Mouse (Mus musculus): ENCODE measurements around the gene Nr1i3. TPM values are rescaled to one million over a fixed set of nuclear protein-coding genes. Genes with fewer than 3 reads are reported as not detected.

Gene Nr1i3
- total and polyA plus RNA-seq, 2 experiments from 2014 or later, result 0.30 TPM; not detected in 1

DNA sequence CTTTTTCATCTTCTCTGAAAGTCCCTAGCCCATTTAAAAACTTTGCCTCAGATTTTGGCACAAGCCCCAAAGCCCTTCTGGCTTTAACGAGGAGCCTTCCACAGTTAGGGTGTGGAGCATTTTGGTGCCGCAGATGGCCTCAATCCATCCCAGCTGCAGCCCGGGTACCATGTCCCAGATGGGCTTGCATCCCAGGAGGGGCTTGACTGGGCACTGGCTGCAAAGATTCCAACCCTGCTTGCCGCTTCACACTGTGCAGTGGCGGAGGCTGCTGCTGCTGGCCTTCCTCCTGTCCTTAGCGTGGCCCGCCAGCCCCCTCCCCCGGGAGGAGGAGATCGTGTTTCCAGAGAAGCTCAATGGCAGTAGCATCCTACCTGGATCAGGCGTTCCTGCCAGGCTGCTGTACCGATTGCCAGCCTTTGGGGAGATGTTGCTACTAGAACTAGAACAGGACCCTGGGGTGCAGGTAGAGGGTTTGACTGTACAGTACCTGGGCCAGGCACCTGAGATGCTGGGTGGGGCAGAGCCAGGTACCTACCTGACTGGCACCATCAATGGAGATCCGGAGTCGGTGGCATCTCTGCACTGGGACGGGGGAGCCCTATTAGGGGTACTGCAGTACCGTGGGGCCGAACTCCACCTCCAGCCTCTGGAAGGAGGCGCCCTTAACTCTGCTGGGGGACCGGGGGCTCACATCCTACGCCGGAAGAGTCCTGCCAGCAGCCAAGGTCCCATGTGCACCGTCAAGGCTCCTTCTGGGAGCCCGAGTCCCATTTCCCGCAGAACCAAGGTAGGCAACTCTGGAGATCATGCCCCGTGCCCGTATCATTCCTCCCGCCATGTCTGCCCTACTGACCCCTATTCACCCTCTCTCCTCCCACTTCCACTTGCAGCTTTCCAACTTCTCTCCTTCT lies 37.2 kb downstream of the Nr1i3 start, which contains the start of gene Ndufs2:
TSS of gene Ndufs2 (minus strand) at position 709 of the 914 bp plus-strand sequence.
- peaks cover 5% of the 10 kb centered on the region; the same call in 1 of the 2 replicates for H3K36me3 ChIP-seq (replicated peaks; ENCODE audit: control insufficient read depth, insufficient read depth, low read length)
- no peaks in the 10 kb centered on the region for H3K27me3 ChIP-seq (ENCODE audit: control insufficient read depth, insufficient read depth, low read length)
- peak within 1 kb of the TSS; percentile 93 for H3K27ac ChIP-seq (ENCODE audit: low read depth)
- 31% methylated on average over 26 of the region's 26 CpGs for WGBS
- no peak for DNase-seq (ENCODE audit: low spot score)
- TF ChIP-seq CTCF (IDR thresholded peaks at IDR 0.05; ENCODE audit: low read depth), result no peak
- TF ChIP-seq EP300 (IDR thresholded peaks at IDR 0.05; ENCODE audit: low read depth), result no peak
- H3K9me3 ChIP-seq (replicated peaks; ENCODE audit: control insufficient read depth, low read length), result no peaks in the 10 kb centered on the region
- ATAC-seq (ENCODE audit: insufficient read depth, low read depth), result no peak
- H3K9ac ChIP-seq (replicated peaks; ENCODE audit: low read depth, low read length), result peak within 1 kb of the TSS; percentile 53
- H3K4me3 ChIP-seq (ENCODE audit: low read depth, low read length), result peak within 1 kb of the TSS; percentile 50
- H3K4me2 ChIP-seq (ENCODE audit: low read depth, low read length), result peak within 1 kb of the TSS; percentile 65
- H3K4me1 ChIP-seq (ENCODE audit: control insufficient read depth, insufficient read depth), result peaks cover 14% of the 10 kb centered on the region

- DNase-seq (ENCODE audit: low spot score) (no peak), ATAC-seq (ENCODE audit: insufficient read depth, low read depth) (no peak)
- Histone ChIP-seq H3K9me3 (replicated peaks; ENCODE audit: control insufficient read depth, low read length) (no peaks in the 10 kb centered on the region), H3K27ac (ENCODE audit: low read depth) (peak overlapping the region; percentile 93), H3K4me3 (ENCODE audit: low read depth, low read length) (peak overlapping the region; percentile 50), H3K27me3 (ENCODE audit: control insufficient read depth, insufficient read depth, low read length) (no peaks in the 10 kb centered on the region), H3K4me1 (ENCODE audit: control insufficient read depth, insufficient read depth) (peaks cover 12% of the 10 kb centered on the region), H3K4me2 (ENCODE audit: low read depth, low read length) (peak overlapping the region; percentile 65), H3K9ac (replicated peaks; ENCODE audit: low read depth, low read length) (peak overlapping the region; percentile 53), H3K36me3 (replicated peaks; ENCODE audit: control insufficient read depth, insufficient read depth, low read length) (peaks cover 5% of the 10 kb centered on the region; the same call in 1 of the 2 replicates)
- TF ChIP-seq CTCF (IDR thresholded peaks at IDR 0.05; ENCODE audit: low read depth), result no peak
- 26% methylated on average over 13 of the region's 13 CpGs for WGBS
Measured at GRCm38 (mm10) chr1:171251594-171252324, 38.0 kb downstream of the Nr1i3 start.

GRCm38 (mm10) chr1:171252415-171252814 lies 38.6 kb downstream of the Nr1i3 start:
- WGBS, result 55% methylated on average over 17 of the region's 17 CpGs
- H3K27me3 ChIP-seq (ENCODE audit: control insufficient read depth, insufficient read depth, low read length), result no peaks in the 10 kb centered on the region
- peak overlapping the region; percentile 53; the same call in 1 of the 2 replicates for H3K9ac ChIP-seq (replicated peaks; ENCODE audit: low read depth, low read length)
- ATAC-seq (ENCODE audit: insufficient read depth, low read depth), result no peak
- peak overlapping the region; percentile 65 for H3K4me2 ChIP-seq (ENCODE audit: low read depth, low read length)
- TF ChIP-seq CTCF (IDR thresholded peaks at IDR 0.05; ENCODE audit: low read depth), result no peak
- TF ChIP-seq EP300 (IDR thresholded peaks at IDR 0.05; ENCODE audit: low read depth), result no peak
- H3K36me3 ChIP-seq (replicated peaks; ENCODE audit: control insufficient read depth, insufficient read depth, low read length), result peaks cover 5% of the 10 kb centered on the region
- no peak for DNase-seq (ENCODE audit: low spot score)
- peak overlapping the region; percentile 50; the same call in 1 of the 2 replicates for H3K4me3 ChIP-seq (ENCODE audit: low read depth, low read length)
- peak overlapping the region; percentile 93 for H3K27ac ChIP-seq (ENCODE audit: low read depth)
- peaks cover 11% of the 10 kb centered on the region for H3K4me1 ChIP-seq (ENCODE audit: control insufficient read depth, insufficient read depth)
- no peaks in the 10 kb centered on the region for H3K9me3 ChIP-seq (replicated peaks; ENCODE audit: control insufficient read depth, low read length)

DNA sequence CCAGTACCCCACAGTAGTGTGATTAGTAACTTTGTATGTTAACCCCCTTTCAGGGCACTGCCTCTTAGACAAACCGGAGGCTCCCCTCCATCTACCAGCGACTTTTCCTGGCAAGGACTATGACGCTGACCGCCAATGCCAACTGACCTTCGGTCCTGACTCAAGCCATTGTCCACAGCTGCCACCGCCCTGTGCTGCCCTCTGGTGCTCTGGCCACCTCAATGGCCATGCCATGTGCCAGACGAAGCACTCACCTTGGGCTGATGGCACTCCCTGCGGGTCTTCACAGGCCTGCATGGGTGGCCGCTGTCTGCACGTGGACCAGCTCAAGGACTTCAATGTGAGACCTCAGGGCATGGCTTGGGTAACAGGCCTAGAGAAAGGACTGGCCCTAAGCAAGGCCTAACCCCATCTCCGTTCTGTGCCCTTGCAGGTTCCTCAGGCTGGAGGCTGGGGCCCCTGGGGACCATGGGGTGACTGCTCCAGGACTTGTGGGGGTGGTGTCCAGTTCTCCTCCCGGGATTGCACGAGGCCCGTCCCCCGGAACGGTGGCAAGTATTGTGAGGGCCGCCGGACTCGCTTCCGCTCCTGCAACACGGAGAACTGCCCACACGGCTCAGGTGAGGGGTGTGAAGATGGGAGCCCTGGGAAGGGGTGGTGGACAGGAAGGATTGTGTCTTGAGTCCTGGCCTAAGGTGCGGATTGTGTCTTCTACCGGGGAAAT lies 42.5 kb downstream of the Nr1i3 start:
- Histone ChIP-seq H3K27ac (ENCODE audit: low read depth) (no peak overlapping the region), H3K4me2 (ENCODE audit: low read depth, low read length) (no peak overlapping the region), H3K4me1 (ENCODE audit: control insufficient read depth, insufficient read depth) (no peaks in the 10 kb centered on the region; the same call in 1 of the 2 replicates), H3K36me3 (replicated peaks; ENCODE audit: control insufficient read depth, insufficient read depth, low read length) (peaks cover 5% of the 10 kb centered on the region), H3K9me3 (replicated peaks; ENCODE audit: control insufficient read depth, low read length) (no peaks in the 10 kb centered on the region), H3K27me3 (ENCODE audit: control insufficient read depth, insufficient read depth, low read length) (no peaks in the 10 kb centered on the region), H3K9ac (replicated peaks; ENCODE audit: low read depth, low read length) (no peak overlapping the region), H3K4me3 (ENCODE audit: low read depth, low read length) (no peak overlapping the region)
- TF ChIP-seq CTCF (IDR thresholded peaks at IDR 0.05; ENCODE audit: low read depth) (no peak), EP300 (IDR thresholded peaks at IDR 0.05; ENCODE audit: low read depth) (no peak)
- 86% methylated on average over 24 of the region's 24 CpGs for WGBS
- no peak for DNase-seq (ENCODE audit: low spot score)
- ATAC-seq (ENCODE audit: insufficient read depth, low read depth), result no peak

Data from heart, postnatal 0 days (tissue).